Mouse (Mus musculus): ENCODE data around the gene Atf7ip.

The Atf7ip gene

DNA sequence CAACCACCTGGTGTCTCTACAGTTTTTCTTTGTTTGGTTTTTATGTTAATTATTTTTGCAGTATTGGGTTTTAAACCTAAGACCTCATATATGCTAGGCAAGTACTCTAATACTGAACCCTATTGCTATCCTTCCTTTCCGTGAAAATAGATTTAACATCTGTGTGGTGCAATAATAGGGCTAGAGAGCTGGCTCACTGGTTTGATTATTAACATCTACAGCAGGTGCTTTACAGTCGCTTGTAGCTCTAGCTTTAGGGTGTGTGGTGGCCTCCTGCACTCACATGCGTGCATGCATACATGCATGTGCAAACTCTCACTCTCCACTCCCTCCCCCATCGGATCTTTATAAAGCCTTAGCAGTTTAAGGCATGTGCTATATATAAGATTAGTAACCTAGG is 19.6 kb downstream of the Atf7ip start:
- DNase-seq, result no peak

DNA sequence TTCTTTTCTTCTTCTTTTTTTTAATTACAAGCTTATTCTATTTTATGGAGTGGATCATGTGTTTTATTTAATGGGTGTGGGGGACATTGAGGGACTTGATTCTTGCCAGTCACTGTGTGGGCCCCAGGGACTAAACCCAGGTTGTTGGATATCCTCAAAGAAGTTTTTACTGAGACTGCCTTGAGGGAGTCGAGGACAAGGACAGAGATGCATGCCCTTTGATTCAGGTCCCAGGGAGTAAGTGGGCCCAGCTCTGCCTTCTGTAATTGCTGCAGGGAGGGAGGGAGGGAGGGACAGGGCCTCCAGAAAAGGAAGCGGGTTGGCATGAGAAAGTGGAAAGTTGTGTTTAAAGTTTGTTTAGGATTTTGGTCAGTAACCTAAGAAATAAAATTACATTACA is 23.2 kb downstream of the Atf7ip start:
- no peak for DNase-seq

DNA sequence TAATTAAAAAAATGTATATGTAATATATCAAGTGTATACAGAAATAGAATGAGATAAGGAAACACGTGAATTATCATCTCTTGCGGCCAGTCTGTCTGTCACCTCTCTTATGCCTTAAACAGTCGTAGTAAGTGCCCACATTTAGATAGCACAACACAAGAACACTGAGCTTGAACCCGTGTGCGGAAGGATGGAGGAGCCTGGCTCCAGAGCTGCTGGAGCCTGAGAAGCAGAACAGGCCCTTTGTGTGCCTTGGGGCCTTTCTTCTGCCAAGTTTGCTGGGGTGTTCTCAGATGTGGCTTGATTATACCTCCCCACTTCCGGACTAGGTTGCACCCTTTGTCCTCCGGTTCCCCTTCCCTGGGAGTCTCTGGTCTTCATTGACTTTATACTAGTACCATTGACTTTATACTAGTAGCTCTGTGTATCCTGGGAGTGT is 25.8 kb downstream of the Atf7ip start:
- peak; percentile 62 for DNase-seq

DNA sequence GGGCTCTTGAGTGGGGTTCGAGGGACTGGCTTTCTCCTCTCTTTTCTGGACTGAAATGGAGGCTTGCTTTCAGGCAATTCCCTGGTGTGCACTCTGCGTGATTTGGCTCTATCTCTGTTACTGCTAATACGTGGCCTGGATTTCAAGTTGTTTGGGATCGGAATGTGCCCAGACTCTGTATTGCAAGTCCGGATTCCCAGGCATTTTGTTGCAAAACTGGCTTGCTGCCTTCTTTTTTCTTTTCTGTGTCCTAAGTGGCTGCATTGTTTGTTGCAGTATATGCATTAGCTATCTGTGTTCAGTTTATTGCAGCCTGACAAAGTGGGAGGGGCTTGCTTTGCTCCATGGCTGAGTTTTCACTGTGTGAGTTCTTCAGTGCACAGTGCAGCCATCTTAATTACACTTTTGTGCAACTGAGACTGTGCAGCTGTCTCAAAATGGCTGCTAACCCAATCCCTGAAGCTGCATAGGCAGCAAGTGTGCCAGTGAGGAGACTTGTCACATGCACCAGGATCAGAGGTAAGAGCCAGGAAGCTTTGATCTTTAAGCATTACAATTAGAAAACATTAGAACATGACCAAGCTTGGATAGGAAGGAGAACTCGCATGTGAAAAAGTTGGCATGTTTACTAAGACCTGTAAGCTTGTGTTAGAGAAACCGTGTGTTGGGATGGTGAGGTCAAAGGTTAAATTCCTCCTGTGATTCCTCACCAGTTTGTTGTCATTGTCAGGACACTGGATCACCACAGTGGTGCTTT is 26.7 kb downstream of the Atf7ip start:
- peak; percentile 93 for DNase-seq

DNA sequence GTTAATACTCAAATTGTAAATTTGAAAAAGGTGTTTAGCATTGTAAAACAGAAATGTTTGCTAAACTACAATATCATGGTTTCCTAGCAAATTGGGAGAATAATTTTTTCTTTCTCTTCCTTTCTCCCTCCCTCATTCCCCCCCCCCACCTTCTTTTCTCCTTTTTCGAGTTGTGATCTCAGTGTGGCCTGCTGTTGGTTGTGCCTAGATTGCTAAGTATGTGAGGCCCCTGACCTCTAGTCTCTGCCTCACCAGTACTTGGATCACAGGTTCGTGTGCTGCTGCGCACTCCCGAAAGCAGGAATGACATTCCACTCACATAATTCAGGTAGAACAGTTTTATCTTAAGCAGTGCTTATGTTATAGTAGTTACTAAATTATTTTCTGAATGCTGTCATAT is 27.8 kb downstream of the Atf7ip start:
- DNase-seq, result no peak

DNA sequence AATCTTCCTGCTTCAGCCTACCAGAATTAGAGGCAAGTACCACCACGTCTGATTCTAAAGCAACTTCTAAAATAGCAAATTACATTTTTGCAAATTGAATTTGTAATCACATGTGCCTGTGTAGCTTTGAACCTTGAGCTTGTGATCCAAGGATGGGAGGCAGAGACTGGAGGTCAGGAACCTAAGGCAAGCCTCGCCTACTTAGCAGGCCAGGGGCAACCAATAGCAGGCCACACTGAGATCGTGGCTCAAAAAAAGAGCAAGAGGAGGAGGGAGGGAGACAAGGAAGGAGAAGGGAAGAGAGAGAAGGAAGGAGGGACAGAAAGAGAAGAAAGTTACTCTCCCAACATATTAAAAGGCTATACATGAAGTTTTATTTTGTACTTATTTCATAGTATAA is 28.5 kb downstream of the Atf7ip start:
- DNase-seq, result no peak

DNA sequence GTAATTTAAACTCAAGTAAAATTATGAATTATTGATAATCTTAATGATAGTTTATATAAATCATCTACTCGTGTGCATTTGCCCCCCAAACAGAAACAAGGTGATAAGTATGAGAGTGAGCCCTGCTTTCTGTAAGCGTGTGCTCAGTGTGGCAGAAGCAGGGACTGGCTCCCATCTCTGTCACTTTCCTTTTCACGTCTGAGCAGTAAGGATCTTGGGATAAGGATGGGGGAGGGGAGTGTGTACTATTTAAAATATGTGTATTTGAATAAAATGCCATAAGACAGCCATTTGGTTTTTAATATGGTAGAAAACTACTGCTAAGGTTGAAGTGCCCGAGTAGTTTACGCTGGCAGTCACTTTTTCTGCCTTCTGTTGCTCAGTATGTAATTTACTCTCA is 29.2 kb downstream of the Atf7ip start:
- DNase-seq, result no peak

DNA sequence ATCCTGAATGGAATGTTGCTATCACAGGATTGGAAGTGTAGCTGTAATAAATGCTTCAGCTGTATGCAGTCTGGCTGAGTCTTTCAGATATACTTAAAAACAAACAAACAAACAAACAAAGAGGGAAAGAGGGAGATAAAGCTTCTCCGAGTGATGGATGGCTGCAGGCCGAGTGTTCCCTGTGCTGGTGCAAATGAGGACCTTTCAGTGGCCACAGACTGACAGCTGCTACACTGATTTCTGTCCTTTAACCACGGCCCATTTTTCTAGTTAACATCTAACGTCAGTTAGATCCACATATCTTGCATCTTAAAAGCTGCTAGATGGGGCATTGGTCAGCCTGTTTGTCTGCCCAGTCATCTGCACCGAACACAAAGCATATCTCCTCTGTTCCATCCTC is 30.2 kb downstream of the Atf7ip start:
- DNase-seq, result no peak

DNA sequence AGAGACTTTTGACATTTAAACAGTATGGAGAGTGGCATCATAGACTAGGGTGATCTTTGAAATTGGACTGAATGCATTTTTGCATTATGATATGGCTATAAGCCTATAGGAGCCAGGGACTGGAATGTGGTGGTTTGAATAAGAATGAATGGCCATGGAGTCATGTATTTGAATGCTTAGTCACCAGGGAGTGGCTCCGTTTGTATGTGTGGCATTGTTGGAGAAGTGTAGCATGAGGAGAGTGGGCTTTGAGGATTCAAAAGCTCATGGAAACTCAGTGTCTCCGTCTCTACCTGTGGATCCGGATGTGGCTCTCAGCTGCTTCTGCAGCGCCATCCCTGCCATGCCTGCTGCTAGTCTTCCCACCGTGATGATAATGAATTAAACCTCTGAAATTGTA is 35.4 kb downstream of the Atf7ip start:
- no peak for DNase-seq

DNA sequence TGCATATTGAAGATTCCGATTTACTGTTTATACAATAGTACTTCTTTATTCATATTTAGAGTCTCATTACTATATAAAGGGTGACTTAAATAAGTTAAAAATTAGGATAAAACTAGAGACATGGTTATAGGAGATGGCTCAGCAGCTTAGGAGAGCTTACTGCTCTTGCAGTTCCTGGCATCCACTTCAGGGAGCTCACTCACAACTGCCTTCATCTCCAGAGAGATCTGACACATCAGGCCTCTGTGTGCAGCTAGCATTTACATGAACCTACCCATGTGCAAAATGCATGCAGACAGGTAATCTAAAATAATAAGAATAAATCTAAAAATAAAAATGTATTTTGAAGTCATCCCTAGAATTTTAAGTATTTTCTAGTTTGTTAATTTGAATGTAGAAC is 36.1 kb downstream of the Atf7ip start:
- DNase-seq, result no peak

DNA sequence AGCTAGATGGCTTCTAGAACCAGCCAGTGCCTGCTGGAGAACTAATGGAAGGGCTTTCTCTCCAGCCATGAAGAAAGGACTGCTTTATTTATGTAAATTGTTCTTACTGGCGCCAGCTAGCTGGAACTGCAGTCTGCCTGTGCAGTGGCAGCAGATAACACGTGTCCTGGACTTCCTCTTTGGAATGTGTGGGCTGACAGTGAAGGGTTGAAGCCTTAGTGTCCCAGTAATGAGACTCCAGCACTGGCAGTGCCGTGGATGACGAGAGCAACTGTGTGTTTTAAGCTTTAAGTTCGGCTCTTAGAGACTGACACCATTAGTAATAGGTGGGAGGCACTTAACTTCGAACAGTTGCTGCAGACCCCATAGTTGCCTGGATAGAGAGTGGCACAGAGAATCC is 37.2 kb downstream of the Atf7ip start:
- peak; percentile 84 for DNase-seq

DNA sequence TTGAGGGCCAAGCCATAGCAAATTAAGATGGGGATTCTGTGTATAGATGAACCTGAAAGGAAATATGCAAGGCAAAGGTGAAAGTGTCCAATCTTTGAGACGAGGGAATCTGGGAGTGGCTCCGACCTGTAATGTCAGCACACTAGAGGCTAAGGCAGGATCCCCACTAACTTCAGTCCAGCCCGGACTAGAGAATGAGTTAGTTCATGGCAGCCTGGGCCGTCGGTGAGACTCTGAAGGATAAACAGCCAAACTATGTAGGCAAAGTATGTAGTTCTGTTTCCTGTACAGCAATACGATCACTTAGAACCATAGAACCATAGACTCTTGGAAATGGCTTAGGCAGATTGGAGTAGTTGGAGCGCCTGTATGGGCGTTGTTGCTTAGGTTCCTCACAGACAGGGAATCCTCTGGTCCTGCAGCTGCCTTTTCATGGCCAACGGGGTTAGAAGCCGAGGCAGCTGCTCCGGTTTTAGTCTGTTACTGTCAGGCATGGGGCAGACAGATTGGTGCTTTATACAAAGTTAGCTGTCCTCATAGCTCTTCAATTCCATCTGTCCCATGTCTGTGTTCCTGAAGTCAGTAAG is 39.4 kb downstream of the Atf7ip start:
- no peak for DNase-seq

DNA sequence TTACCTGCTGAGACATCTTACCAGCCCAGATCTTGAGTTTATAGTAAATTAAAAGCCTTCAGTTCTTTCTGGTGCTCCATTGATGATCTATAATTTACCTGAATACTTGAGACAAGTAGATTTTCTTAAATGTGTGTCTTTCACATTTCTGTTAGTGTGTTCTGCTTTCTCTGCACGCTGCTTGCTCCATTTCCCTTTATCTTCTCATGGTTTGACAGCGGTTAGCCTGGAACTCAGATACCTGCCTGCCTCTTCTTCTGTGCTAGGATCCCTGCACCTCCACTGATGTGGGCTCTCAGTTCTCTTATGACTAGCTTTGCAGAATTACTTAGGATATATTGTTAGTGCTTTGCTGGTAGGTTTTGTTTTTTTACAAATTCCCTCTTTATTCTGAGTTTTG is 40.3 kb downstream of the Atf7ip start:
- no peak for DNase-seq

DNA sequence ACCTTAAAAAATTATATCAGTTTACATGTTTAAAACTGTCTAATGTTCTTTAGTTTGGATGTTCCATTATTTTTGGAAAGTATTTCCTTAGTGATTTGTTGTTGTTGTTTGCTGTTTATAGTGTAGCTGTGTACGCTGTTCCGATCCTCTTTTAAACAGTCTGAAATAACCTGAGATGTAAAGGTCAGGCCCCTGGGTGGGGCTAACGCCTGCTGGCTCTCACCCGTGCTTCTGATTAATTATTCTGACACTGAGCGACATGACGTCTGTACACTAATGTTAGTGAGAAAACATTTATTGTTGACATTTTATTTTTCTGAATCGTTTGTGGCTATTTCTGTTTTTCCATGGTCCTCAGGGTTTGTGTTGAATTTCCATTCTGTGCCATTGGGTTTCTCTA is 41.0 kb downstream of the Atf7ip start:
- no peak for DNase-seq

DNA sequence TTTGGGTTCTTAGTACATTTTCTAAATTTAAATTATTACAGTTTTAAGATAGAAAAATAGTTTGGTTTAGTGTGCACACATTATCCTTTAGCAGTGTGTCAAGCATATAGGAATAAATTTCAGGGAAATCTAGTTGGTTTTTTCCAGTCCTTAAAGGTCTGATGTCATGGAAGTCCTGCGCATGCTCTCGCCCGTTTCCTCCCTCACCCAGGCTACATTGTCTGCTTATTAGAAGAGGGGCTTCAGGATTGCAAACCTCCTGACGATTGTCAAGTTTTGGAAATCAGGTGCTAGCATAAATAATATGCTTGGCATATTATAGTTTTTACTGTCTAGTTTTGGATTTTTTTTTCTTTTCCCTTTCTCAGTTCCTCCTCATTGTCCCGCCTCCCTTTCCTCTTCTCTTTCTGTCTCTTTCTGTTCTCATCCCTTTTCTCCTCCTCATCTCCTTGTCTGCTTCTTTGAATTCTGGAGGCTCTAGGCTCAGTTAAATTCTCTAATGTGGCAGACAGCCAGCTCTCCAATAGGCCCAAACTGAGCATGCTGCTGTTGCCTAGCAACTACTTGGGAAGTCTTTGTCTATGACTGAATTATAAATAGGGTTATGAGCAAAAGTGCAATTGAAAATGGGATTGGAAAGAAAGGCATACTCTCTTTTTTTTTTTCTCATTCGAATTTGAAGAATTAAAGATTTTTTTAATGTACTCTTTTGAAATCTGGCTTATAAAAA is 42.2 kb downstream of the Atf7ip start:
- peak; percentile 75 for DNase-seq

DNA sequence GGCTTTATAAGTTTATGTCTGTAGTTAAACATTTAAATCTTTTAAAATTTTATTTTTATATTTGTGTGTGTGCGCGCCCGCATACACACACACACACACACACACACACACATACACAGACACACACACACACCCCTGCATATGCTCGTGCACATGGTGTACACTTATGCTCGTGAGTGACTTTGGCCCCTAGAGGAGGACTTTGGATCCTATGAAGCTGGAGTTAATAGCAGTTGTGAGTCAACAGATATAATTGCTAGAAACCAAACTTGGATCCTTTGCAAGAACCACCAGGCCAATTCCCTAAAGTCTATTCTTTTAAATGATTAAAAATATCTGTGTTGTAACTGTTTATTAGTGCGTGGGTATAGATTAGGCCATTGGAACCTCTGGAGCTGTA is 42.8 kb downstream of the Atf7ip start:
- DNase-seq, result no peak

DNA sequence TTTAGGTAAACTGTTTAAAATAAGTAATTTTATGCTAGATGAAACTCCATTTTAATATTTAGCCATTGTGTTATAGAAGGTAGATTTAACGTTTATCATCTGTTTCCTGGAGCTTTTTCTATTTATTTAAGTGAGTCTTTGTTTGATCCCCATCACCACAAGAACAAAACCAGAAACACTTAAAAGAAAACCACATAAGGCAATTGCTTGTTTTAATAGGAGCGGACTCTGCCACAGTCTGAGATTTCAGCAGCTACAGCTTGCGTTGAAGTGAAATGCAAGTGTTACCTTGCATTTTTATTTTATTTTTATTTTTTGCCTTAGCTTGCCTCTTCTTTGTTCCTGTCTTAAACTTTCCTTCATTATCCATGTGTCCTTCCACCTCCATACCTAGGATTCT is 43.6 kb downstream of the Atf7ip start:
- DNase-seq, result no peak

DNA sequence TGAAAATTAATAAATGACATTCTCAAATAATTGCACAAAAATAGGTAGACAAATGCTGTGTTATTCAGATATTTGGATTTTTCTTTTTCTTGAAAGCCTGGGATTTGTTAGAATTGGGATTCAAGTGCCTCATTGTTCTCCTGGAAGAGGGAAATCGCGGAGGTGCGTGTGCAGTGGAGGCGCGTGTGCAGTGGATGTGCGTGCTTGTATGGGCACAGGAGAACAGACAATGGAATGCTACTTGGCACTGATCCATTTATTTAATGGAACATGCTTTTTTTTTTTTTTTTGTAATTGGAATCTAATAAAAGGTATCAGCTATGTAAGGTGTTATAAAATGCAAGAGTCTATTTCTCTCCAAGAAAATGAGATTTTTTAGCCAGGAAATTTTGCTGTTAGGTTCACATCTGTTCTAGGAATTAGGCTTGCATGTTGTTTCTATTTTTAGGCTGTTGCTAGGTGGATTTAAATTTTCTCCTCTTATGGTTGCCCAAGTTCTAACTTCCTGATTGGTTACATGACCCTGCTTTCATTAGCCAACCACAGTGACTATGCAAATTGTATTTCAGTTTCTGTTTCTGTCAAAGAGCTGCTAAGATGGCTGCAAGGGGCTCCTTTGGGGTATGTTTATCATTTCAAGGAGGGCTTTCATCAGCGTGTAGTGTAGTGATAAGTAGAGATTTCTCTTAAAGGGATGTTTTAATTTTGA is 44.8 kb downstream of the Atf7ip start:
- DNase-seq, result peak; percentile 23

DNA sequence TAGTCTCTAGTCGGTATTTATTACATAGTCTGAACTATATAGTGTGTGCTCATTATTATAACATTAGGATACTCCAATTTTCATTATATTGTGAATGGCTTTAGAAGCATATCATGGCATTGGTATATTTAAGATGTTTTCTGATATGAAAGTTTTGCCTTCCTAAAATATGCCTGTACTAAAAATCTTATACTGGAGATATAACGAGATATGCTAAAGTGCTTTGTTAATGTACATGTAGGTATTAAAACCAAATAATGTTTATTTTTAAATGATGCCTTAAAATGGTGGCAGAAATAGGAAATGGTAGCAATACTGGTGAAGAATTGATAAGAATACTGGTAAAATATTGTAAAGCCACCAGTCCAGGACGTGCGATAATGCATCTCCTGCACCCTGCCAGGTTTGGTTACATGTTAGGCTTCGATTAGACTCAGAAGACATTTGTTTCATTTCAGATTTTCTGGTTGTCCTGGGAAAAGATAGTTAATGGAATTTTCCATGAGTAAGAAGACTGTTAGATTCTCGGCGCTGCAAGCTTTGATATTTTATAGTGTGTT is 45.7 kb downstream of the Atf7ip start:
- no peak for DNase-seq

DNA sequence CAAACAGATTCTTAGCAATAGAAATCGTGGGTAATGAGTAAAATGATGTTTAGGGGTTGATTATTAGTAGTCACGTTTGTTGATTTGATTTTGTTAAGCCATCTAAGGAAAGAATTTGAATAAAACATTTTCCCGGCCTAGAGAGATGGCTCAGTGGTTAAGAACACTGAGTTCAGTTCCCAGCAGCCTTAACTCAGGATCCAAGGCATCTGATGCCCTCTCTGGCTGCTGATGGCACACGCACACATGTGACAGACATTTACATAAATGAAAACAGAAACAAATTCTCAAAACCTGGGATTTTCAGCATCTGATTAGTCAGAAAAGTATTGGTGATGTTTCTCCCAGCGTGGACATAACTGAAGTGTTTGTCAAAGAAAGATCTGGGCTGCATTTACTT is 47.2 kb downstream of the Atf7ip start:
- no peak for DNase-seq

DNA sequence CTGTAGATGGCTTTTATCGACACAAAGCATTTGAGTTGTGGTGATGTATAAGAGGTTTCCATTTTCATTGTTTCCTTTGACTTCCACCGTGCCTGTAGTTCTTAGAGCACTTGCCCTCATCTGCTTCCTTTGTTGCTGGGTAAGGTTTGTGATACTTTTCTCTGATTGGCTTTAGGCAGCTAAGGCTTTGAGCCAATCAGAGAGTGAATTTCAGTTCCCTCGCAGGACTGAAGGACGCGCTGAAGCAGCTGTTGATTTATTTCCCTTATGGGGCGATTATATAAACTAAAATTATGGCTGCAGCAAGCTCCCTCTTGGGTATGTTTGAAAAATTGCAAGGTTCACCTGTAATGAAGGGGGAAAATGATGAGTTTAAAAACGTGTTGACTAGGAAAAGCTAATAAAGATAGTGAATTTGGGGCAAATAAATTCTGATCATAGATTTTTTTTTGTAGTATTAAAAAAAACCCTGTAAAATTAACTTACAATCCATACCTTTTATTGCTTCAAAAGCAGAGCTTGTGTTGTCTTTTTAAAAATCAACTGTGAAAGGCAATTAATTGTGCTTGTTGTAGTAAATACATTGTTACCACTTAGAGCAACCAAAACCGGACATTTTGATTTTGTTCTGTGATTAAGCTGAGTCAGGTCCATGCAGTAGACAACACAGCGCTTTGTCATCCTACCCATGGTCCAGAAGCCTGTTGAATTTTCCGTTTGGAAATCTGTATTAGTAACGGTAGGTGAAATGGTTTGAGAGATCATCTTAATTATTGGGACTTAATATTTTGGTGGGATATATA is 48.0 kb downstream of the Atf7ip start:
- peak; percentile 74 for DNase-seq

DNA sequence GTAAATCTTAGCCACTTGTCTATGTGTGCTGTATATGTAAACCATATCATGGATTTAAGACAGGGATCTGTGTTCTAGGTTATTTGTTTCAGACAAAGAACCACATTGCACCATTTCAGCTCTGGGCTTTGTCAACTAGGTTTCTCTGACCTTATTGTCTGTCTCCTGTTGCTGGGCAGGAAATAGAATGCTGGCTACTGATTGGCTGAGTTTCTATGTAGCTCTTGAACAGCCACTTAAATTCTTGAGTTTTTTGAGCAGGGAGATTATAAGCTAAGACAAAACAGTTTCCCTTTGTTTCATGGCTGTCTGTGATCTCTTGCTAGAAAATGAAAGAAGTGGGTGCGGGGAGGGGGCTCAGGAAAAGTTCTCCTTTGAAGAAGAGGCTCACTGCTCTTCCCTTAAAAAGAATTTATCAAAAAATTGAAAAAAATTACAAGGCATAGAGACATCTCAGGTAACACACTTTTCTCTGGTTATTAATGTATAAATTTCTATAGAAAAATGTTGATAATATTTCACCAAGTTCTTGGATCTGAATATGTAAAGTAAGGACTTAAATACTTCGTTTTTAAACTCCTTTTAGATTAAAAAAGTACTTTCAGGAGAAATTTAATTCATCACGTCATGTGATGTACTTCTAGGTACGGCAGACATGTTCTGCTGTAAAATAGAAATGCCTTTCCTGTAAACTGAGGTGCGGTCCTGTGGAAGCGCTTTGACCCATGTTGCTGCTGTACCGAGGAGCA is 49.0 kb downstream of the Atf7ip start:
- DNase-seq, result peak; percentile 78
